Mouse (Mus musculus) CD4-positive naive resting alpha-beta T cell, adult 76 days (primary cell): Measurements from ENCODE around the gene Chn1. TPM values are rescaled to one million over a fixed set of nuclear protein-coding genes. Genes with fewer than 3 reads are reported as not detected.

Source experiments
- total RNA-seq: library from RNA; stranded (reverse); gene quantifications from one replicate; pipeline ENCODE4 v1.2.4, GENCODE M21; 2023

The Chn1 gene
- total RNA-seq: 0.29 TPM

GRCm38 (mm10) chr2:73774786-73775682 lies at the start of gene Chn1:
Chn1 (minus strand) TSS chr2:73775346.

DNA sequence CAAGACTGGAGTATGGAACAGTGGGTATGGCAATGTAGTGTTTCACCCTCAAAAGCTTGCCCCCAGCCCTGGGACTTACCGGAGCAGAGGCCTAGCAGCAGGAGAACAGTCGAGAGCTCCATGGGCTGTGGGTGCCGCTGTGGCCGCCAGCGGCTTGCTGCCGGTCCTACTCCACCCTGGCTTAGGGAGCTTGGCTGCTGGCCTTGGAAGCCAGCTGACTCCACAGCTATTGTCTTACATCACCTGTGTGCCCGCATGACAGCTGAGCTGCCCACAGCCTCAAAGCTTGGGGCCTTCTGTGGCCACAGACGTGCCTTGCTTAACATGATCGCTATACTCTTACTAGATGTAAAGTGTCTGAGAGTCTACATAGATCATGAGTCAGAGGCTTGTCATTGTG lies 195.0 kb downstream of the Chn1 start, which contains the start of gene Chrna1:
Gene Chrna1 (minus strand): TSS at position 173 of the 400 bp plus-strand sequence.

Other genes with a start within 250 kb of the Chn1 start
- gene Wipf1, start 245.6 kb downstream of the Chn1 start, total RNA-seq: 154 TPM
- gene Chrna1, start 195.0 kb downstream of the Chn1 start, total RNA-seq: 0.12 TPM
- 99.1 TPM for gene Atf2, start 117.3 kb upstream of the Chn1 start, total RNA-seq
- gene Atp5g3, start 136.0 kb upstream of the Chn1 start, total RNA-seq: 172 TPM